ENCODE assay signal across 8 mouse cellular contexts in genomic region chr10:39534324-39535026, GRCm38 (mm10).
DNase-seq lines count a peak whose midpoint lies in the region; ATAC-seq lines count a peak whose summit lies in the region.

No protein-coding gene starts in this region.

- H3K4me1 ChIP-seq in embryonic facial prominence, embryonic 11.5 days (ENCODE audit: control insufficient read depth, insufficient read depth, low read length), result peaks cover 8% of the 10 kb centered on the region
- H3K4me1 ChIP-seq in midbrain, embryonic 10.5 days, result peaks cover 59% of the 10 kb centered on the region

- H3K27me3 ChIP-seq in embryonic facial prominence, embryonic 11.5 days (ENCODE audit: control insufficient read depth, insufficient read depth, low read length), result no peaks in the 10 kb centered on the region
- peaks cover 4% of the 10 kb centered on the region; the same call in 1 of the 2 replicates for H3K27me3 ChIP-seq in midbrain, embryonic 10.5 days (ENCODE audit: low read depth, poor library complexity, severe bottlenecking)

- DNase-seq in gastrocnemius, postnatal 10 days, result peak; percentile 36
- no peak for DNase-seq in gastrocnemius, adult 8-10 months (ENCODE audit: low spot score in 2 of 2)
- peak; percentile 57 for DNase-seq in embryonic facial prominence, embryonic 11.5 days (ENCODE audit: low spot score)
- DNase-seq in kidney, adult 11 months, result peak; percentile 76
- no peak for DNase-seq in midbrain, embryonic 10.5 days (ENCODE audit: low spot score)
- DNase-seq in spleen, postnatal 10 days (ENCODE audit: low spot score in 2 of 2), result no peak
- DNase-seq in adrenal gland, adult 18-20 months (ENCODE audit: low spot score in 2 of 2), result no peak

- peak; percentile 77 for ATAC-seq in embryonic facial prominence, embryonic 11.5 days (replicated peaks; ENCODE audit: insufficient number of reproducible peaks, low FRiP score, low TSS enrichment, low read depth)
- ATAC-seq in megakaryocyte, adult 5-6 weeks (ENCODE audit: poor library complexity, severe bottlenecking), result no peak

- WGBS in embryonic facial prominence, embryonic 11.5 days, result 43% methylated on average over 9 of the region's 9 CpGs
- WGBS in midbrain, embryonic 10.5 days, result 66% methylated on average over 9 of the region's 9 CpGs

- no peak overlapping the region for H3K4me3 ChIP-seq in embryonic facial prominence, embryonic 11.5 days (ENCODE audit: low read depth, low read length)
- H3K4me3 ChIP-seq in midbrain, embryonic 10.5 days, result no peak overlapping the region

- H3K27ac ChIP-seq in embryonic facial prominence, embryonic 11.5 days (replicated peaks; ENCODE audit: low read depth, low read length), result peak overlapping the region; percentile 69
- H3K27ac ChIP-seq in midbrain, embryonic 10.5 days (replicated peaks), result peak overlapping the region; percentile 70

- no peaks in the 10 kb centered on the region for H3K9me3 ChIP-seq in embryonic facial prominence, embryonic 11.5 days (replicated peaks; ENCODE audit: control insufficient read depth, low read length)
- no peaks in the 10 kb centered on the region for H3K9me3 ChIP-seq in midbrain, embryonic 10.5 days (replicated peaks)

- no peak overlapping the region for H3K4me2 ChIP-seq in embryonic facial prominence, embryonic 11.5 days (ENCODE audit: low read depth, low read length)

- no peaks in the 10 kb centered on the region; the same call in 1 of the 2 replicates for H3K36me3 ChIP-seq in embryonic facial prominence, embryonic 11.5 days (replicated peaks; ENCODE audit: control insufficient read depth, insufficient read depth, low read depth, low read length)
- H3K36me3 ChIP-seq in midbrain, embryonic 10.5 days, result peaks cover 36% of the 10 kb centered on the region

- no peak overlapping the region; the same call in 1 of the 2 replicates for H3K9ac ChIP-seq in embryonic facial prominence, embryonic 11.5 days (replicated peaks; ENCODE audit: low read length)

Comparison
In these comparisons a context has a peak if more than half of its experiments do, and no peak if none do; other contexts are left out.
1. DNase-seq: peak in gastrocnemius, postnatal 10 days (single experiment), embryonic facial prominence, embryonic 11.5 days (single experiment) and kidney, adult 11 months (single experiment); none in gastrocnemius, adult 8-10 months (0 of 2), midbrain, embryonic 10.5 days (single experiment), spleen, postnatal 10 days (0 of 2) and adrenal gland, adult 18-20 months (0 of 2).